Mouse (Mus musculus): ENCODE measurements at regions not wholly inside any gene's neighbourhood (a gene's known extent, or its start where the extent isn't known, plus 50 kb on each side); places are given as distances from the start of the nearest gene placed in this dataset.

DNA sequence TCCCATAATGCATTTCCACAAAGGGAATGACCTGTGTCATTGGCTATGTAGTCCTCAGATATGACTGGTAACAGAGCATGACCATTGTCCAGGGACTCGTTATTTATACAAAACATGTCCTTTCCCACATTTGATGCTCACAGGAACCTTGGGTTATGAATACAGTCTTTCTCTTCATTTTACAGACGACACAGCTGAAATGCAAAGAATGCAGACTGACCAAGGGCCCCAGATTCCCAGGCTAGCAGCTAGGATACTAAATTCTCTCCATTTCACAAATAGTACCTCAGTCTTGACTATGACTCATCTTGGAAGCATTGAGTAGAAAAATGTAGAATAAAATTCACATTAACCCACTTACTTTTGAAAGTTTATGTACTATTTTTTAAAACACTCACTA is 182.7 kb upstream of the Sox4 start:
- DNase-seq, result no peak

DNA sequence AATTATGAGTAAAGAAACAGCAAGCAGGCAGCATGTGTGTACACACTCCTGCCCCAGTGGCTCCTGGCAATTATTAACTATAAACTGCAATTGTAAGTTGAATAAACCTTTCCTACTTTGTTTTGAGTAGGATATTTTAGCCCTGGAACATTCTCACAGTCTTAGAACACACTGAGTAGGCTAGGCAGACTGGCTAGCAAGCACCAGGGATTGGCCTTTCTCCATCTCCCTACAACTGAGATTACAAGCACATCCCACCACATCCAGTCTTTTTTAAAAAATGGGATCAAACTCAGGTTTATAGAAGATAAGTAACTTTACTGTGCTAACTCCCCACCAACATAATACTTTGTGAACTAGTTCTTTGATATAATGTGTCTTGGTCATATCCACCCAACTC is 174.0 kb upstream of the Sox4 start:
- DNase-seq, result no peak

DNA sequence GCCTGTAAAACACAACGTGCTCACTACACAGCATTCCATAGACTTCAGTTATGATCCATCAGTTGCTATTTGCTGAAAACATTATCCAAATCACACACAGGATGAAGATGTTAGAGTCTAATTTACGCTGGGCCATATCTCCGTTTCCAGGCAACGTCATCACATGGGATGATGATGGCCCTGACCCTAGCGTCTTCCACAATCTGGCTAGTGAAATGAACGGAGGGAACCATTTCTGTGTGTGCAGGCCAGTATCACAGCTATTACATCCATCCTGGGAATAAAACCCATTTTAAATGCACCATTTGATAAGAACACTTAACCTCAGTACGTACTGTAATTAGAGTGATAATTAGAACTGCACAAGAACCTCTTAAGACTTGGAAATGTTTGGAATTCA is 170.0 kb upstream of the Sox4 start:
- no peak for DNase-seq

DNA sequence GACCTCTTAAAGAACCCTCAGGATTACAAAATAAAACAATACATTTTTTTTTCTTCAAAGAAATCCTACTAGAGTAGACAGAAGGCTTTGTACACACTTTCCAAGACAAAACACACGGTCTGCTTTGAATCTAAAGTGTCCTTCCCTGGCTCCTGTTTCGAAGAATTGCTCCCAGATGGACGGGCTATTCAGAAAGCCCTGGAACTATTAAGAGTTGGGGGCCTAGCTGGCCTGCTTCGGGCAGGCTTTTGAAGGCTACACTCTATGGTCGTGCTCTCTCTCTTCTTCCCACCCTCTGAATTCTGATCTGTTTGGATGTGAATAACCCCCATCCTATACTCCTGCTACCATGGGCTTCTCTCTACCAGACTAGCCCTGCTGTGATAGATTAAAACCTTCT is 167.6 kb upstream of the Sox4 start:
- DNase-seq, result no peak

DNA sequence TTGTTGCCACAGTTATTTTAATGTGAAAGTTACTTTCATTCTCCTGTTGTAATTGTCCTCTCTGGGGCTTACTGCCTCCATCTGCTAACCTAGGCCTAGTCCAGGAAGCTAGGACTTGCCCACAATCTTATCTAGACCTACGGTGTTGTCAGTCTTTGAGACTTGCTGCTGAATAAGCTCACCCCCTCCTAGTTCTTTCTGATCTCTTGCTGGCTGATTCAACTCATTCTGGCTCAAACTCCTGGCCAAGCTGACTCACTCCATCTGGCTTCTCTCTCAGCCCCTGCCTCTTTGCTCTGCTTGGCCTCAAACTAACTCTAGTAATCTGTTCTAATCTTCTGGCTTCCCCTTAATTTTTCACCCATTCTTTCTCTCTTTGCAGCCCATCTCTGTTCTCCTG is 165.8 kb upstream of the Sox4 start:
- DNase-seq, result no peak

DNA sequence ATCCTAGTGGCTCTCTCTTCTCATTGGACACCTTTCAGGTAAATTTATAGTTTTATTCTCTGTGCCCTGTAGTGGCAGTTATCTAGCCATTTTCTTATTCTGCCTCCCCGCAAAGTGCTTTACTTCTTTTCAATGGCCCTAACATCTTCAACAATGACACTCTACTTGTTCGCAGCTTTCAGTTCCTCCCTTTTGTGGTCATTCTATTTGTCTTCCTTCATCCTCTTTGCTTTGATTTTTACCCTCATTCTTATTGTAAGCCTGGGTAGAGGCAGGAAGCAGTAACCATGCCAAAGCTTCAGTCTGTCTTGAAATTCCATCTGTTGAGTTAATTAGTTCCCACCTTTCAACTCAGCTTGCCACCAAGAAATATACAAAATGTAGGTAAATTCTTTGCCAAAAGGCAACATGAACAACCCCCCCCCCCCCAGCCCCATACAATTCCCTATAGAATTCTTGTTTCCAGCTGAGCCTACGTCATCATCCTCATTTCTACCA is 161.5 kb upstream of the Sox4 start:
- no peak for DNase-seq

DNA sequence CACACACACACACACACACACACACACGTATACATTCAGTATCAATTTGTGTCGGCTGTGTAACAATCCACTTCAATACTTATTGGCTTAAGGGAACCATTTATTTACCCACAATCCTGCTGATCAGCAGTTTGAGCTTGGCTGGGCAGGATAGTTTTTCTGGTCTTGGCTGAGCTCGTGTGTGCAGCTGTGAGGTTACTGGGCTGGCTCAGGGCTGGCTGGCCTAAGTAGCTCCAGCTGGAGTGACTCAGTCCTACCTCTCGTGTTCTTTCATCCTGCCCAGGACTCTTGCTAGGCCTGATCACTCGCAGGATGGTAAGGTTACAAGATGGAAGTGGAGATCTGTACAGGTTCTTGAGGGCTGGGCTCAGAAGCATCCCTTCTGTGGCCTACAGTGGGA is 156.6 kb upstream of the Sox4 start:
- DNase-seq, result no peak

DNA sequence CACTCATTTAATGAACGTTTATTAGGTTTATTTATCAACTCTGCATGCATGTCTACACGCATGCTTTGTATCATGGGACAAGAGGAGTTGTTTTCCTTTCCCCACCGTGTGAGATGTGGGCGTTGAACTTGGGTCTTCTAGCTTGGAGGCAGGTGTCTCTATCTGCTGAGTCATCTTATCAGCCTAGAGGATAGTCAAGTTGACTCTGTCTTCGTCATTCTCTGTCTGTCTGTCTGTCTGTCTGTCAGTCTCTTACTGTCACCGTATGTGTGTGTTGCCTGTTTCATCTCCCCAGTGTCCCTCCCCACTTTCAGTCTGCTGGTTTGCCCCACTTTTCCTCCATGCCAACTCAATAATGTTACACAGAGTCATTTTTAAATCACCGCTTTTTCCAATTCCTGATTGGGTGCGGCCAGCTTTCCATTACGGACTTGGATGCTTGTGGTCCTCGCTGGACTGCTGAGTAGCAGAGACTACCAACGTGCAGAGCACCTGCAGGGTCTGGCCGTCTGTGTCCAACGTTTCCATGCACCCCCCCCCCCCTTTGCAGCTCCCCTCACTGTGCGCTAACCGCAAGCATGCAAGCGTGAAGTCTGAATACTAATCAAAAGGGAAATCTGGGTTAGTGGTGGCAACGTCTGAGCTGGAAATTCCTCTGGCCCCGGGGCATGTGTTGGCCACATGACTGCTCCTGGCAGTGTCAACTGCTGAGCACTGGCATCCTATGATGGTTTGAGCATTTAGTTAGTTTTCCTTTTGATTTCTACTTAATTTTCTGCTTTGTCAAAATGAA is 155.7 kb upstream of the Sox4 start:
- no peak for DNase-seq

DNA sequence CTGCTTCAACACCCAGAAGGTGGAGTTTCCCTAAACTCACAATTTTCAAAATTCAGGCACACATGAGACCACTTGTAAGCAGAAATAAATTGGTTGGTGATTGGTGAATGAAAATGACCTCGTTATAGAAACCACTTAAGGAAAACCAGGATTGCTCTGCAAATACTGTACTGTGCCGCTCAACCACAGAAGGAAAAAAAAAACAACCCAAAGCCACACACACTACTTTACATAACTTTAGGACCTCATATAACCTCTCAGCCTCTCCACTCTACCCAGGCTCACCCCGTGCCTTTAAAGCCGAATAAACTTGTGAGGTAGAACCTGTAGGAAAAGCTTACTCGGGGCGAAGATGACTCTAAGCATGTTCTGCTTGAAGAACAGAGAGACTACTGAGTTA is 154.7 kb upstream of the Sox4 start:
- no peak for DNase-seq

DNA sequence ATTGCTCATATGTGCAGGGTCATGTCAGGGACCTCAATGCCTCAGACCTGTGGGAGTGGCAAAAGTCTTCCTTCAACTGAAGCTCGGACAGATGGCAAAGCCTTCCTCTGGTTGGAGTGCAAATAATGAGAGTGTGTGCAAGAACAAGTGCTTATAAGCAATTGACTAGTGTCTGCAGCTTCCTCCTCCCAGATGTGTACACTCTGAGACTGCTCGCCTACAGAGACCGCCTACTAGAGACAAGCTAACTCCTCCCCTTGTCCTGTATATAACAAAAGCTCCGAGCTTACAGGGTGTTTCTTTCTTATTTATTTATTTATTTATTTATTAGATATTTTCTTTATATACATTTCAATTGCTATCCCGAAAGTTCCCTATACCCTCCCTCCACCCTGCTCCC is 138.7 kb upstream of the Sox4 start:
- DNase-seq, result no peak

DNA sequence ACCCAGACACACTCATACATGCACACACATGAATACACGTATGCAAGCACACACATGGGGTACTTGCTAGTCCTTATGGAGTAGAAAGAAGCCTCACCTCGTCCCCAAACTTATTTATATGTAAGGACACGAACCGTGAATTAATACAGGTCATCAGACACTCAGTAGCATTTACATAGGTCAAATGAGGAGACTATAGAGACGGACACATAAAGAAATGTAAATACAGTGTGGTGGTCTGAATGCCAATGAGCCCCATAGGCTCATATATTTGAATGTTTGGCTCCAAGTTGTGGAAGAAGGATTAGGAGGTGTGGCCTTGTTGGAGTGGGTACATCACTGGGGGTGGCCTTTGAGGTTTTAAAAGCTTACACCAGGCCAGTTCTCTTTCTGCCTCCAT is 133.3 kb upstream of the Sox4 start:
- DNase-seq, result no peak

DNA sequence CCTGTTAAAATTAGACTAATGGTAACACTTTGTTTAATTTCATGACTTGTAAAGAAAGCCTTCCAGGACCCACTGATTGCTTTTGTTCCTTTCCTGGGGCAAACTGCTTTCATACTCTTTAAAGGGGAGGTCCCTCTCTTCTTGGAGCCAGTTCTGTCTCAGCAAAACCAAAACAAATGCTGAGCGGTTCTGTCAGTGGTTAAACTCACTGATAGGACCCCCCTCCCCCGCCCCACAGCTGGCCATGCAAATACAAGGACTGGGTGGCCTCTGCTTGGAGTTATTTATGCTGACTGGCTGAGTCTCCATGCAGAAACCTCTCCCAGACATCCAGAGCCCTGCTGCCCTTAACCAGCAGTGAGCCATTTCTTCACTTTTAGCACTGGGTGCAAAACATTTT is 127.6 kb upstream of the Sox4 start:
- DNase-seq, result no peak

DNA sequence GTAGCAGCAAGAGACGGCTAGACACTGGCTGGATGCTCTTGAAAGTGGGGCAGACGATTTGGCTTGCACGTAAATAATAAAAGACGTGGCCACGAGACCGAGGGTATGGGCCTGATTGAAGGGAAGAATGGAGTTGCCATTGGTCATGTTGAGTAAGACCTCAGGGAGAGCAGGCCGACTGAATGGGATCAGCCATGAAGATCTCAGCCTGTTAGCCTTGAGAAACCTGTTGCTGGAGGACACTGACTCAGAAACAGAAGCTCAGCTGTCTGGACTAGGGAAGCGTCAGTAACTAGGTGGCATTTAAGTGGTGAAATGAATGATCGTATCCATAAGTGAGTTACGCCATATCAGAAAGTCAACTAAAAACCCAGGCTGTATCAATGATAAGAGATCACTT is 126.3 kb upstream of the Sox4 start:
- no peak for DNase-seq

DNA sequence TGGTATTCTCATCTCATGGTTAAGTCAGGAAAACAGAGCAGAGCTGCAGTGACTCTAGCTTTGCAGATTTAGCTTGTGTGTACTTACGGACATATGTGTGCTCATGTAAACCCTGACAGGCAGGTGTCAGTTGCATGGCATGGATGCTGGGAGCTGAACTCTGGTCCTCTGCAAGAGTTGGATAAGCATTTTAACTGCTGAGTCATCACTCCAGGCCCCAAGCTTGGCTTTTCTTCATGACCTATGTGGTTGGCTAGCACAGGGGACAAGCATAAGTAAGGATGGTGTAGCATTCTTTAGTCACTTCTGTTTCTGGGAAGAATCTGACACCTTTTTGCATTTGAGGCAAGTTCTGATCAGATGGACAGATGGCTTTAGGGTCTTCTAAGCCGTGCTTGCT is 120.1 kb upstream of the Sox4 start:
- DNase-seq, result no peak

DNA sequence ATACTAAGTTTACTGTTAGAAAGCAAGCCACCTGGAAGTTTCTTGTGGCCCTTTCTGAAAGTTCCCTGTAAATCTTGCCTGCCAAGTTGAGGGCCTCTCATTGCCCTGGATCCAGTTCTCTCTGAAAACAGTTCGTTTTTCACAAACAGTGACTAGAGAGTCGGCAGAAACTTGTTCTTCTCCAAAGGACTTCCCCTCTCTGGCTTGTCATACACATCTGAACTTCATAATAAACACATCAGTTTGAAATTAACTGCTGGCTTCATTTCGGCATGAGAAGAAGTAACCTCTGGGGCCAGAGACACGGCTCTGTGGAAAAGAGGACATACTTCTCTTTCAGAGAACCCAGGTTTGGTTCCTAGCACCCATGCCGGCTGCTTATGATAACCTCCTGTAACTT is 110.4 kb upstream of the Sox4 start:
- DNase-seq, result no peak

DNA sequence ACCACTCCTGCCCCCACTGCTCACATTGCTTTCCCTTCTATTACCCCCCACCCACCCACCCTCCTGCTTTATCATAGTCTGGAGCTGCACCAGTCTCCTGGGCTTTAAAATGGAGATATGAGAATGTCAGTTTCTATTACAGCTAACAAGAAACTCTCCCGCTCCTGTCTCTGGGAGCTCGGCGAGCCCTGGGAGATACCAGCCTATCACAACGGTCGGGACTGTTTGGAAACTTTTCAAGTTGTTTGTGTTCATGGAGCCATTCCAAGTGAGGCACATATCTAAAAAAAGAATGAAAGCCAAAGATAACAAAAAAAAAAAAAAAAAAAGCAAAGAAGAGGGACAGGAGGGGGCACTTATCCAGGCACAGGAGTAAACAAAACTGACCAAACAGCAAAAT is 105.2 kb upstream of the Sox4 start:
- no peak for DNase-seq

DNA sequence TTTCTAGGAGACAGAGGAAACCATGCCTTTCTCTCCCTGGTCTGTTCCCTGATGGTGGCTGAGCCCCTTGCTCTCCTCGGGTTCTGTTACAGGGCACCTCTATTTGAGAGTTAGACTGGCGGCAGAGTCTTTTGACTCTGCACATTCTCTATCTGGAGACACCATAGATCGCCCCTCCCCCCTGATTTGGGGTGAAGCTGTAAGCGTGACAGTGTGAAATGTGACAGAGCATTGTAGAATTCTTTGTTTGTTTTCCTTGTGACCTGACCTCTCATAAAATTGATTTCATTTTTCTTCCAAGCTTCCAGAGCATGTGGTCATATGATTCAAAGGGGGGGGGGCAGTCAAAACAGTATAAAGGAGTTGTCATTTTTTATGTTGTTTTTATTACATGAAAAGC is 96.2 kb upstream of the Sox4 start:
- no peak for DNase-seq

DNA sequence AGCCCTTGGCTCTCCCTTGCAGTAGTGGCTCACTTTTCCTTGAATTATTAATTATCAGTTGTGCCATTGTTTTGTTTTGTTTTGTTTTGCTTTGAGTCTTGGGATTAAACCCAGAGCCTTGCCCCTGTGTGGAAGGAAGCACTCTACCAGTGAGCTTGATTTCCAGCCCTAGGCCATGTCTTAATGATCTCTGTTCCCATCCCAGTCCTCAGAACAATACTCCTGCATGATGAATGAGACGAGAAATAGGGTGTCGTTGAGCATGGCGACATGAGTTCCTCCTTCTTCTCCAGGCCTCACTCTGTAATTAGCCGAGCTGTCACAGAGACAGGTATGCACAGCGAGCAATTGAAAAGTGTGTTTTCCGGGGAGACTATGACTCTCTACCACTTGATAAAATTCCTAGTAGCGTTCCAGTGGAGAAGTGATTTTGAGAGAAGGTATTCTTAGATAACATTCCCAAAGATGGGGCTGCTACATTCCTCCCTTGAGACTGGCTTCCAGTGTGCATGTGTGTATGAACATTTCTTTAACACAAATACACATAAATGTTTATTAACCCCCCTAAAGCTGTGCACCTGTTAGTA is 95.6 kb upstream of the Sox4 start:
- DNase-seq, result no peak

DNA sequence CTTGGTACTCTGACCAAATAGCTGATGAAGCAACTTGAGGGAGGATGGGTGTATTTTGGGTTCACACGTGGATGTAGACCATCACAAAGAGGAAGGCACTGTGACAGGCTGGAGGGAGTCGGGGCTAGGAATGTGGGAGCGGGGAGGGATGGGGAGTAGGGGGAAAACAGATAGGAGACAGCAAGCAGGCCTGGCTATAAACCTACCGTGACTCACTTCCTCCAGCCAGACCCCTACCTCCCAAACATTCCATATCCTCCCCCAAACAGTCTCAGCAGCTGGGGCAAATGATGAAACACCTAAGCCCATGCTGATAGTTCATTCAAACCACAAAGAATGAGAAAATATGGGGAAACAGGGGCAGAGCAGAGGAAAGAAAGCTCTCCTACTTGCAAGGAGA is 91.1 kb upstream of the Sox4 start:
- DNase-seq, result no peak

DNA sequence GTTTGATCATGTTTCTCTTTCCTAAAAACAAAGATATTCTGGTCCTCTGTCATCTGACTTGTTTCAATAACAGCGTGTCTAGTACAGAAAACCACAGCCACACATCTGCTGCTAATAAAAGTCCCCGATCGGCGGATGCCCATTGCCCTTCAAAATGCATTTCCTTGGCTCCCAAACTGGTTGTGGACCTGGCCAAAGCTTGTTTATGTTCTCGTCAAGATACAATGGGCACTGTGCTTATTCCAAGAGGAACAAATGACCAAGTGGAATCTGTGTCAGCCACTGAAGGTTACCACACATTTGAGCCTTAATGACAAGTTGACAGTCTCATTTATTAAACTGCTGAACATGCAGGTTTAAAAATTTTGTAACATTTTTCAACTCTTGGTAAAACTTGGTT is 86.8 kb upstream of the Sox4 start:
- DNase-seq, result no peak

DNA sequence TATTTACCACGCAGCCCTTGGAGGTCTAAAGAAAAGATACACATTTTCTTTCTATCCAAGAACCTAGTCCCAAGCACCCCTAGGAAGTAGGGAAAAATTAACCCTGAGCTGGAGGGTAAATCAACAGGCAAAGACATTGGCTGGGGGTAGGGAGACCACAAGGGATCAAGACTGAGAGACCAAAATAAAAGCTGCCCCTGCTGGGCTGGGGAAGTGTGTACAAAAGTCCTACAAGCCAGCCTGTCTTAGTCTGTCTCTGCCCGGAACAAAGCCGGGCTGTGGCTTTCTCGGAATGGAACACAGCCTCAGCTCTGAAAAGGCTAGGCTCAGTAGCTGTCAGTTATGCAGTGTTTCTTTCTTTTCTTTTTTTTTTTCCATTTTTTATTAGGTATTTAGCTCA is 81.4 kb upstream of the Sox4 start:
- DNase-seq, result no peak

DNA sequence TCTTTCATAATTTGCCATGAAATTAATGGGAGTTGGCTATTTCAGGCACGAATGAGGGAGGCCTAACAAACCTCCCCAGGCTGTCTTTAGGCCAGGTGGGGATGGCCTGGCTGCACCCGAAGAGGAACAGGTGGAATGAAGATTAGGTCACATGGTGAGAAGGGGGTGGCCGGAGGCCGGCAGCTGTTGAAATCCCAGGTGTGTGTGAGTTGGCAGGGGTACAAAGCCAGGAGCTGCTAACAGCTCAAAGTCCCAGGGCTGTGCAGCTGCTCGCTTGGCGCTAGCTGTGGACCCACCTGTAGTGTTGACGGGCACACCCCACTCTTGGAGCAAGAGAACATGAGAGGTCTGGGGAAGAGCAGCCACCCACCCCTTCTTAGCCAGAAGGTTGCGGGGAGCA is 80.9 kb upstream of the Sox4 start:
- DNase-seq, result no peak

DNA sequence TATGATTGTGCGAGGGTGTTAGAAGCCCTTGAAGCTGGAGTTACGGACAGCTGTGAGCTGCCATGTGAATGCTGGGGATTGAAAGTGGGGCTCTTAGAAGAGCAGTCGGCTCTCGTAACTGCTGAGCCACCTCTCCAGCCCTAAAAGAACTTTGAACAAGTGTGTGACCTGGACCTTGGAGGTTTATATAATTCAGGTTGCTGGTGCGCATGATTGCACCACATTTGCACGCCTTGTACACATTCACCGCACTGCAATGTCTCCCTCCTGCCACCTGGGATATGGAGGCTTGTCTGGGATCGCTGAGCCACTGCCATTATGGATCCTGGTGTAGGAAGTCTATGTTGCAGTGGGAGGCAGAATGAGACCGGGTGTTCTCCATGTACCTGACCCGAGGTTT is 73.6 kb upstream of the Sox4 start:
- no peak for DNase-seq

DNA sequence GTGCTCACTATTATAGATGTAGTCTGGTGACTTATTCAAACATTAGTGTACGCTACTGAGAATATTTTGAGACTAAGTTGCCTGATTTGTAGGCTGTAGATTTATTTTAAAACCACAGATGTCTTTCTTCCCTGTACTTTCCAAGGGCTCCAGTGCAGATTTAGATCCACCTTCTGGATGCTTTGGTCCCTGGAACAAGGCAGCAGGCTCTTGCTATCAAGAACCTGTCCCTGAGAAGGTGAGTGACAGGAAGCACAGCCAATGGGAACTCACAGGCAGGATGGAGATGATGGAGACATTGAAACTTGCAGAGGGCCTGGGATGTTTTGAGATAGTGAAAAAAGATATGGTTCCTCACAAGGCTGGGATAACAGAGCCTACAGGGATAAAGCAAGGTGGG is 70.0 kb upstream of the Sox4 start:
- no peak for DNase-seq

DNA sequence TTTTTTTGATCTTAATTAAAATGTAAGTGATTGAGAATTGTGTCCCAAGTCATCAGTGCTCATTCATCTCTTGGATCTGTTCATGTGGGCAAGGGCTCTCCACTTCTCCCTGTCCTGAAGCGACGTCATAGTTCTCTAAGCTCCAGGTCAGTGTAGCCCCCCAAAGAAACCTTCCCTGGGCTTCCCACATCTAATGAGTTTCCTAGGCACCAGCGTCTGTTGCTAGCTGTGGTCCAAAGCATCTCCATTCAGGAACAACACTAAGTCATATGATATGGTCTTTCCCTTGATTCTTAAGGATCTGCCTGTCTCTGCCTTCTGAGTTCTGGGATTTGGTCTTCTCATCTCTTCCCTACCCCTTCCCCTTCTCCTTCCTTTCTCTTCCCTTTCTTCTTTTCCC is 66.3 kb upstream of the Sox4 start:
- DNase-seq, result no peak
